Mouse (Mus musculus): ENCODE measurements around the gene Dido1. TPM values are rescaled to one million over a fixed set of nuclear protein-coding genes. Genes with fewer than 3 reads are reported as not detected.
A peak's percentile ranks its signal among the peaks of the same experiment; 100 is the strongest.

The Dido1 gene
- total and polyA plus RNA-seq, 3 experiments, result 17.8 to 35.1 (median 30.1) TPM

DNA sequence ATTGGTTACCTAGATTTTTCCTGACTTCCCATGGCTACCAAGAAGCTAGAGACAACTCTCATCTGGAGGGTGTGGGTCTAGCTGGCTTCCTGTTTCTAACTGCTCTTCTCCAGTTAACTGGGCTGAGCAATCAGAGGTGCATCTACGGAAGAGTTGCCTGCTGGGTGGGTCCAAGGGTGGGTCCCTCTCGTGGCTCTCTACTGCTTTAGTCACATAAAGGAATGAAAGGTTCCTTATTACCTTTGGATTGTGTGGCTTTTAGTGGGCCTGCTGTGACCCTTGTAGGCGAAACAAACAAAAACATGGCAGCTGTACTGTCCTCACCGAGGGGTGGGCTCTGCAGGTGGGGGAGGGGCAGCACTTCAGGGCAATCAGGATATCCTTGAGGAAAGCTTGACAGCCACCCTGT, 17.8 kb upstream of the Dido1 start:
- peak overlapping the region; percentile 91 for H3K27ac ChIP-seq (ENCODE audit: control insufficient read depth, low read depth, low read length)
- peaks cover 26 to 68% of the 10 kb centered on the region in 2 experiments for H3K4me1 ChIP-seq (ENCODE audit: control insufficient read depth in 1 of 2, insufficient read depth in 2 of 2, low read length in 2 of 2)
- peak overlapping the region; percentile 75; the same call in 1 of the 2 replicates for H3K9ac ChIP-seq (ENCODE audit: control insufficient read depth, low read depth, low read length, poor library complexity, severe bottlenecking)
- no peak overlapping the region; a peak in 1 of 4 replicates for H3K4me3 ChIP-seq (ENCODE audit: control insufficient read depth in 1 of 2, insufficient read depth in 1 of 2, low read depth in 2 of 2, low read length in 2 of 2)
- H3K27me3 ChIP-seq (ENCODE audit: control insufficient read depth in 1 of 2, insufficient read depth in 2 of 2, low read length in 2 of 2), result no peaks in the 10 kb centered on the region
- DNase-seq (ENCODE audit: low read depth, low spot score), result peak; percentile 82
- H3K79me2 ChIP-seq (ENCODE audit: control insufficient read depth, insufficient read depth, low read length, poor library complexity), result peaks cover 4% of the 10 kb centered on the region; the same call in 1 of the 2 replicates
- TF ChIP-seq TCF12 (IDR thresholded peaks at IDR 0.05; ENCODE audit: low read depth, low read length), result 0 out of 2 replicates have a peak, but pooled peaks have one; percentile 37
- TF ChIP-seq TBP (IDR thresholded peaks at IDR 0.05; ENCODE audit: low read depth, low read length), result peak; percentile 57
- no peak for TF ChIP-seq MAZ (IDR thresholded peaks at IDR 0.05; ENCODE audit: low read depth, low read length)
- peak; percentile 27; the same call in 1 of the 2 replicates for TF ChIP-seq ETS1 (IDR thresholded peaks at IDR 0.05; ENCODE audit: low read depth, low read length)
- TF ChIP-seq UBTF (IDR thresholded peaks at IDR 0.05; ENCODE audit: borderline replicate concordance, insufficient read depth, low read depth, low read length), result no peak
- peak; percentile 25; the same call in 1 of the 2 replicates for TF ChIP-seq ELF1 (IDR thresholded peaks at IDR 0.05; ENCODE audit: low read depth, low read length)
- TF ChIP-seq KAT2A (conservative IDR thresholded peaks at IDR 0.05; ENCODE audit: low read depth, low read length), result no peak
- peak in 1 of 2 experiments; percentile 57; a peak in 1 of 4 replicates for TF ChIP-seq EP300 (IDR thresholded peaks at IDR 0.05; ENCODE audit: low read depth in 1 of 2, low read length in 2 of 2)
- TF ChIP-seq POLR2A (IDR thresholded peaks at IDR 0.05; ENCODE audit: control insufficient read depth in 1 of 2, insufficient read depth in 1 of 2, low read depth in 1 of 2, low read length in 2 of 2, poor library complexity in 1 of 2), result peak in 1 of 2 experiments; percentile 39; a peak in 1 of 4 replicates
- no peak for TF ChIP-seq MAFK (IDR thresholded peaks at IDR 0.05; ENCODE audit: borderline replicate concordance, low read depth, low read length)
- no peak for TF ChIP-seq NELFE (IDR thresholded peaks at IDR 0.05; ENCODE audit: low read depth, low read length)
- no peaks in the 10 kb centered on the region for H3K9me3 ChIP-seq (replicated peaks; ENCODE audit: insufficient read depth, low read length)
- peaks cover 0 to 58% of the 10 kb centered on the region in 2 experiments; a peak in 2 of 4 replicates for H3K36me3 ChIP-seq (ENCODE audit: control insufficient read depth in 1 of 2, insufficient read depth in 2 of 2, low read length in 2 of 2)

DNA sequence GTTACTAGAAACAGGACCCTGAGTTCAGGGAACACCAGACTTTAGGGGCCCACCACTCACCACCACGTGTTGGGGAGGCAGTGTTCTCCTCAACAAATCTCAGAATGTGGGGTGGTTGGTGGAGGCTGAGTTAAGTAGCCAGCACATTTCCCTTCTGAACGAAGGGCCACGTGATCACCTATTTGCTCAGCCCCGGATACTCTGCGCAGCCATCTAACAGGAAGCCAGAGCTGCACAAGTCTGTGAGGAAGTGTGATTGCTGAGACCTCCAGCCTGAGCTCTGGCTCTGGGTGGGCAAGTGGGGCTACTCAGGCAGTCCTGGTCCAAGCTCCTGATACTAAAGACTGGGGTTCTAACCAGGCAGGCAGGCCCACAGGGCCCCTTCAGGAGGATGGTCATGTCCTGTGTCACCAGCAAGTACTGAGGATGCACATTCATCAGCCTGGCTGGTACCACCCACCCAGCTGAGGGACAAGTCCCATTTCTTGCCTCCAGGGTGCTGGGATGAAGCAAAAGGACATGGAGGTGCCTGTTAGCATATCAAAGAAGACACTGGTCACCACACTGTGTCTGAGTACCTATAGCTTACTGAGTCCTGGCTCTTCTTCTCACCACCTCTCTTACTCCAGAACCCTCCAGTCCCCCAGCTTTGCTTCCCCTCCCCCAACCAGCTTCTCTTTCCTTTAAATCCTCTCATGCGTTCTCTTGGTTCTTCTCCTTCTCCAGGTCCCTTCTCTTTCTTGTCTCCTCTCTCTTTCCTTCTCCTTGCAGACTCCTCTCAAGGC, 17.1 kb upstream of the Dido1 start:
- Histone ChIP-seq H3K79me2 (ENCODE audit: control insufficient read depth, insufficient read depth, low read length, poor library complexity) (peaks cover 4% of the 10 kb centered on the region; the same call in 1 of the 2 replicates), H3K36me3 (ENCODE audit: control insufficient read depth in 1 of 2, insufficient read depth in 2 of 2, low read length in 2 of 2) (peaks cover 0 to 56% of the 10 kb centered on the region in 2 experiments; a peak in 2 of 4 replicates), H3K9me3 (replicated peaks; ENCODE audit: insufficient read depth, low read length) (no peaks in the 10 kb centered on the region), H3K27ac (ENCODE audit: control insufficient read depth, low read depth, low read length) (peak overlapping the region; percentile 91), H3K4me3 (ENCODE audit: control insufficient read depth in 1 of 2, insufficient read depth in 1 of 2, low read depth in 2 of 2, low read length in 2 of 2) (peak overlapping the region; percentile 3 to 16; a peak in 2 of 4 replicates), H3K27me3 (ENCODE audit: control insufficient read depth in 1 of 2, insufficient read depth in 2 of 2, low read length in 2 of 2) (no peaks in the 10 kb centered on the region), H3K4me1 (ENCODE audit: control insufficient read depth in 1 of 2, insufficient read depth in 2 of 2, low read length in 2 of 2) (peaks cover 25 to 65% of the 10 kb centered on the region in 2 experiments), H3K9ac (ENCODE audit: control insufficient read depth, low read depth, low read length, poor library complexity, severe bottlenecking) (peak overlapping the region; percentile 75)
- DNase-seq (ENCODE audit: low read depth, low spot score), result peak; percentile 87
- TF ChIP-seq MAZ (IDR thresholded peaks at IDR 0.05; ENCODE audit: low read depth, low read length) (no peak), GABPA (IDR thresholded peaks at IDR 0.05; ENCODE audit: low read depth, low read length) (no peak), MYB (IDR thresholded peaks at IDR 0.05; ENCODE audit: low read depth, low read length) (no peak), TCF12 (IDR thresholded peaks at IDR 0.05; ENCODE audit: low read depth, low read length) (0 out of 2 replicates have a peak, but pooled peaks have one; percentile 21), EP300 (IDR thresholded peaks at IDR 0.05; ENCODE audit: low read depth in 1 of 2, low read length in 2 of 2) (0 out of 4 replicates have a peak, but pooled peaks of 1 of the 2 experiments have one; percentile 29), RAD21 (IDR thresholded peaks at IDR 0.05; ENCODE audit: low read depth, low read length) (no peak), MXI1 (IDR thresholded peaks at IDR 0.05; ENCODE audit: low read depth, low read length) (peak; percentile 71; the same call in 1 of the 2 replicates), CTCF (IDR thresholded peaks at IDR 0.05 in 2 of 3, conservative IDR thresholded peaks at IDR 0.05 in 1 of 3; ENCODE audit: control insufficient read depth in 1 of 3, insufficient read depth in 1 of 3, low read depth in 2 of 3, low read length in 3 of 3, poor library complexity in 1 of 3, severe bottlenecking in 1 of 3) (no peak), ZNF384 (IDR thresholded peaks at IDR 0.05; ENCODE audit: low read depth, low read length) (no peak), POLR2A (IDR thresholded peaks at IDR 0.05; ENCODE audit: control insufficient read depth in 1 of 2, insufficient read depth in 1 of 2, low read depth in 1 of 2, low read length in 2 of 2, poor library complexity in 1 of 2) (peak; percentile 24 to 73; a peak in 2 of 4 replicates), UBTF (IDR thresholded peaks at IDR 0.05; ENCODE audit: borderline replicate concordance, insufficient read depth, low read depth, low read length) (no peak), MEF2A (IDR thresholded peaks at IDR 0.05; ENCODE audit: extremely low read depth, insufficient replicate concordance, low read depth, low read length, poor library complexity, severe bottlenecking) (no peak), CHD1 (IDR thresholded peaks at IDR 0.05; ENCODE audit: low read depth, low read length) (no peak), ZC3H11A (IDR thresholded peaks at IDR 0.05; ENCODE audit: low read depth, low read length) (no peak), CHD2 (IDR thresholded peaks at IDR 0.05; ENCODE audit: low read length) (no peak), GATA1 (IDR thresholded peaks at IDR 0.05; ENCODE audit: low read depth, low read length) (no peak), ELF1 (IDR thresholded peaks at IDR 0.05; ENCODE audit: low read depth, low read length) (peak; percentile 64; the same call in 1 of the 2 replicates), SIN3A (IDR thresholded peaks at IDR 0.05; ENCODE audit: low read length) (no peak), ZKSCAN1 (IDR thresholded peaks at IDR 0.05; ENCODE audit: low read depth, low read length) (no peak), HCFC1 (IDR thresholded peaks at IDR 0.05; ENCODE audit: low read depth, low read length) (peak; percentile 58; the same call in 1 of the 2 replicates), E2F4 (IDR thresholded peaks at IDR 0.05; ENCODE audit: borderline replicate concordance, low read depth, low read length) (no peak), SMC3 (IDR thresholded peaks at IDR 0.05; ENCODE audit: low read depth, low read length) (no peak; the same call in 1 of the 2 replicates)
